Mouse (Mus musculus): ENCODE results near the gene Snrpf. TPM values are rescaled to one million over a fixed set of nuclear protein-coding genes. Genes with fewer than 3 reads are reported as not detected.
A peak's percentile ranks its signal among the peaks of the same experiment; 100 is the strongest.

Gene Snrpf
- total and polyA plus RNA-seq, 3 experiments, result 144 to 186 (median 184) TPM

DNA sequence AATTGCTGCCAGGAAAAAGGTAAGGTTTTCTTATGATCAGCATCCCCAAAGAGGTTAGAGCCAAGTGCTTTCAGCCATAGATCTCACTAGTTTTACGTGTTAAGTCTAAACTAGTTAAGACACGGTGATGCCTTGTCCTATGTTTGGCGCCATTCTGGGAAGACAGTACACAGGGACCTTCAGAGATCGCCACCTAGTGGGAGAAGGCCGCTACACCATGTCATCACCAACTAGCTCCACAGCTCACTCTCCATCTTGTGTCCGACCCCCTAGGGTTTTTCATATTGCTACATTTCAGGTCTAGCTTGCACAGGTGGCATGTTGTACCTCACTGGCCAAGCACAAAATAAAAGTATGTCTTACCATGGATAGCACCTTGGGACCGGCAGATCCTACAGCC is 40.5 kb downstream of the Snrpf start:
- Histone ChIP-seq H3K4me1 (ENCODE audit: control insufficient read depth in 1 of 2, insufficient read depth in 2 of 2) (peaks cover 19 to 75% of the 10 kb centered on the region in 2 experiments), H3K4me2 (ENCODE audit: insufficient read depth, low read depth, poor library complexity, severe bottlenecking) (peak overlapping the region; percentile 34; the same call in 1 of the 2 replicates), H3K36me3 (replicated peaks in 1 of 2; ENCODE audit: control insufficient read depth in 1 of 2, insufficient read depth in 1 of 2, low read length in 1 of 2) (peaks cover 2 to 20% of the 10 kb centered on the region in 2 experiments), H3K27ac (ENCODE audit: insufficient read depth, low read depth) (peak overlapping the region; percentile 41; the same call in 1 of the 2 replicates), H3K79me2 (replicated peaks; ENCODE audit: control insufficient read depth, extremely low read depth, insufficient read depth, poor library complexity, severe bottlenecking) (no peaks in the 10 kb centered on the region), H3K9me3 (replicated peaks; ENCODE audit: low read length) (no peaks in the 10 kb centered on the region), H3K4me3 (replicated peaks in 1 of 3; ENCODE audit: low read depth in 2 of 3, low read length in 2 of 3, poor library complexity in 1 of 3) (peak overlapping the region in 1 of 3 experiments; percentile 47), H3K27me3 (replicated peaks) (no peaks in the 10 kb centered on the region), H3K9ac (ENCODE audit: insufficient read depth, low read depth) (peak overlapping the region; percentile 58)
- dilution Hi-C loops (cut with MboI; ENCODE audit: extremely low pct_ligation_motif_present, extremely low pct_unique_long_range_greater_than_20kb, low sequenced_read_pairs), result no loop called here
- TF ChIP-seq USF1 (IDR thresholded peaks at IDR 0.05; ENCODE audit: low read depth, low read length) (no peak), RAD21 (IDR thresholded peaks at IDR 0.05; ENCODE audit: low read depth, low read length) (peak; percentile 77), MEF2A (IDR thresholded peaks at IDR 0.05; ENCODE audit: borderline replicate concordance, low read depth, low read length) (peak; percentile 34; the same call in 1 of the 2 replicates), MAZ (IDR thresholded peaks at IDR 0.05; ENCODE audit: low read depth, low read length) (0 out of 2 replicates have a peak, but pooled peaks have one; percentile 38), PAX5 (IDR thresholded peaks at IDR 0.05; ENCODE audit: low read length) (no peak), E2F4 (IDR thresholded peaks at IDR 0.05; ENCODE audit: insufficient replicate concordance, low read depth, low read length) (peak; percentile 98), ELF1 (IDR thresholded peaks at IDR 0.05; ENCODE audit: low read depth, low read length) (peak; percentile 14; the same call in 1 of the 2 replicates), TCF12 (IDR thresholded peaks at IDR 0.05; ENCODE audit: low read depth, low read length) (peak; percentile 60), CTCF (conservative IDR thresholded peaks at IDR 0.05 in 1 of 2, IDR thresholded peaks at IDR 0.05 in 1 of 2; ENCODE audit: low read depth in 2 of 2, low read length in 2 of 2) (peak; percentile 92 to 96), KAT2A (IDR thresholded peaks at IDR 0.05; ENCODE audit: insufficient replicate concordance, low read length) (no peak), BHLHE40 (IDR thresholded peaks at IDR 0.05; ENCODE audit: low read depth, low read length) (peak; percentile 22; the same call in 1 of the 2 replicates), HCFC1 (IDR thresholded peaks at IDR 0.05; ENCODE audit: low read depth, low read length) (no peak), SMC3 (IDR thresholded peaks at IDR 0.05; ENCODE audit: low read depth, low read length) (peak; percentile 94), ZC3H11A (IDR thresholded peaks at IDR 0.05; ENCODE audit: low read depth, low read length) (peak; percentile 14; the same call in 1 of the 2 replicates), MAFK (IDR thresholded peaks at IDR 0.05; ENCODE audit: insufficient replicate concordance, low read length) (no peak), TBP (conservative IDR thresholded peaks at IDR 0.05; ENCODE audit: low read depth, low read length) (peak; percentile 52; the same call in 1 of the 2 replicates), POLR2A (IDR thresholded peaks at IDR 0.05; ENCODE audit: low read depth, low read length) (no peak), JUND (conservative IDR thresholded peaks at IDR 0.05; ENCODE audit: low read depth, low read length) (peak; percentile 61), ZNF384 (IDR thresholded peaks at IDR 0.05; ENCODE audit: low read depth, low read length) (no peak), ZKSCAN1 (IDR thresholded peaks at IDR 0.05; ENCODE audit: borderline replicate concordance, low read depth, low read length) (no peak), NELFE (IDR thresholded peaks at IDR 0.05; ENCODE audit: low read depth, low read length) (peak; percentile 25; the same call in 1 of the 2 replicates), MYC (IDR thresholded peaks at IDR 0.05; ENCODE audit: low read depth, low read length) (peak; percentile 60; the same call in 1 of the 2 replicates), IRF4 (IDR thresholded peaks at IDR 0.05; ENCODE audit: low read depth, low read length) (no peak; the same call in 1 of the 2 replicates), CHD1 (IDR thresholded peaks at IDR 0.05; ENCODE audit: low read depth, low read length) (no peak)
- DNase-seq (ENCODE audit: extremely low read depth), result peak; percentile 95
- in situ Hi-C loops (cut with MboI; ENCODE audit: low pct_ligation_motif_present, low pct_unique_long_range_greater_than_20kb, low sequenced_read_pairs), result no loop called here
